Mouse (Mus musculus) embryonic facial prominence, embryonic 11.5 days (tissue): ENCODE results near the gene Col4a6. TPM values are rescaled to one million over a fixed set of nuclear protein-coding genes. Genes with fewer than 3 reads are reported as not detected.

ENCODE experiments used
- ATAC-seq: fragments of 200-750 bp; cut with Nextera tagmentation; replicated peaks from 2 replicates; pipeline ENCODE4 v1.8.0; 2017; ENCODE audit warnings: low read depth; ENCODE audit not compliant: insufficient number of reproducible peaks, low FRiP score, low TSS enrichment
- DNase-seq: peaks from one replicate; pipeline ENCODE4 v3.0.0-alpha.2; 2015; ENCODE audit warnings: low spot score
- H3K27ac ChIP-seq: fragments of 300-500 bp; sonication (generic); replicated peaks from 2 replicates; pipeline ENCODE4 v1.5.1; 2014; ENCODE audit warnings: mild to moderate bottlenecking, low read depth, low read length, control low read depth
- H3K27me3 ChIP-seq: fragments of 300-500 bp; sonication (generic); 2 replicates; pipeline ENCODE4 v1.6.1; 2014; ENCODE audit warnings: mild to moderate bottlenecking, low read length, moderate library complexity, mixed read lengths; ENCODE audit not compliant: control insufficient read depth, insufficient read depth
- H3K36me3 ChIP-seq: fragments of 300-500 bp; sonication (generic); replicated peaks from 2 replicates; pipeline ENCODE4 v1.6.1; 2014; ENCODE audit warnings: low read depth, mild to moderate bottlenecking, low read length, moderate library complexity, mixed read lengths; ENCODE audit not compliant: control insufficient read depth, insufficient read depth
- H3K4me1 ChIP-seq: fragments of 300-500 bp; sonication (generic); 2 replicates; pipeline ENCODE4 v1.6.1; 2014; ENCODE audit warnings: low read length, mixed read lengths; ENCODE audit not compliant: control insufficient read depth, insufficient read depth
- H3K4me2 ChIP-seq: fragments of 300-500 bp; sonication (generic); 2 replicates; pipeline ENCODE4 v1.6.1; 2014; ENCODE audit warnings: low read depth, mild to moderate bottlenecking, control low read depth, low read length, moderate library complexity
- H3K4me3 ChIP-seq: fragments of 300-500 bp; sonication (generic); 2 replicates; pipeline ENCODE4 v1.5.1; 2014; ENCODE audit warnings: low read depth, low read length, control low read depth
- H3K9ac ChIP-seq: fragments of 300-500 bp; sonication (generic); replicated peaks from 2 replicates; pipeline ENCODE4 v1.6.1; 2014; ENCODE audit warnings: mild to moderate bottlenecking, control low read depth, low read length
- H3K9me3 ChIP-seq: fragments of 300-500 bp; sonication (generic); replicated peaks from 2 replicates; pipeline ENCODE4 v1.6.1; 2016; ENCODE audit warnings: mild to moderate bottlenecking, low read length, inconsistent platforms, mixed read lengths; ENCODE audit not compliant: control insufficient read depth
- WGBS: fragments of 180-500 bp; shearing (Covaris S2); extraction: QIAGEN DNeasy Blood & Tissue Kit; methylation state at CpG from one replicate; pipeline ENCODE4 v1.1.7; 2014; 5-methylcytosine and 5-hydroxymethylcytosine counted together
- polyA plus RNA-seq: library from polyadenylated mRNA; unstranded; fragments of >200 nt; fragmentation: Nextera tagmentation; extraction: Ambion mirVana; gene quantifications from 2 replicates; pipeline ENCODE4 v1.2.1, GENCODE M21; 2014

Gene Col4a6
- polyA plus RNA-seq, 1 experiment from 2014 or later, result 0.81 TPM

- no peak overlapping the region for H3K4me2 ChIP-seq
- H3K27me3 ChIP-seq, result no peaks in the 10 kb centered on the region
- H3K36me3 ChIP-seq, result no peaks in the 10 kb centered on the region
- ATAC-seq, result no peak
- no peak overlapping the region for H3K27ac ChIP-seq
- no peaks in the 10 kb centered on the region for H3K4me1 ChIP-seq
- no peak overlapping the region for H3K4me3 ChIP-seq
- no peak overlapping the region for H3K9ac ChIP-seq
- 31% methylated on average over 4 of the region's 4 CpGs for WGBS
- no peaks in the 10 kb centered on the region for H3K9me3 ChIP-seq
- peak; percentile 55 for DNase-seq
These were observed 315.7 kb downstream of the Col4a6 start for GRCm38 (mm10) chrX:141158160-141158559.

- no peaks in the 10 kb centered on the region for H3K4me1 ChIP-seq
- H3K27ac ChIP-seq, result no peak overlapping the region
- ATAC-seq, result no peak
- no peaks in the 10 kb centered on the region for H3K27me3 ChIP-seq
- DNase-seq, result no peak
- no peaks in the 10 kb centered on the region for H3K9me3 ChIP-seq
- no peak overlapping the region for H3K9ac ChIP-seq
- no peaks in the 10 kb centered on the region for H3K36me3 ChIP-seq
- 58% methylated on average over 4 of the region's 4 CpGs for WGBS
- H3K4me3 ChIP-seq, result no peak overlapping the region
- H3K4me2 ChIP-seq, result no peak overlapping the region
These were observed 316.2 kb downstream of the Col4a6 start for GRCm38 (mm10) chrX:141157626-141158025.

- H3K4me2 ChIP-seq, result no peak overlapping the region
- DNase-seq, result peak; percentile 19
- H3K9me3 ChIP-seq, result no peaks in the 10 kb centered on the region
- H3K27ac ChIP-seq, result no peak overlapping the region
- 11% methylated on average over 2 of the region's 2 CpGs for WGBS
- H3K27me3 ChIP-seq, result no peaks in the 10 kb centered on the region
- no peaks in the 10 kb centered on the region for H3K4me1 ChIP-seq
- no peaks in the 10 kb centered on the region for H3K36me3 ChIP-seq
- no peak overlapping the region for H3K9ac ChIP-seq
- no peak for ATAC-seq
- H3K4me3 ChIP-seq, result no peak overlapping the region
These were observed 317.2 kb downstream of the Col4a6 start for GRCm38 (mm10) chrX:141156696-141157095.

- H3K4me2 ChIP-seq, result no peak overlapping the region
- H3K27me3 ChIP-seq, result peaks cover 4% of the 10 kb centered on the region; the same call in 1 of the 2 replicates
- no peaks in the 10 kb centered on the region for H3K36me3 ChIP-seq
- H3K27ac ChIP-seq, result no peak overlapping the region
- ATAC-seq, result no peak
- no peak overlapping the region for H3K9ac ChIP-seq
- H3K9me3 ChIP-seq, result no peaks in the 10 kb centered on the region
- H3K4me3 ChIP-seq, result no peak overlapping the region
- no peak for DNase-seq
- no peaks in the 10 kb centered on the region for H3K4me1 ChIP-seq
These were observed 322.7 kb downstream of the Col4a6 start for GRCm38 (mm10) chrX:141151182-141151581.

GRCm38 (mm10) chrX:141150290-141150689 lies 323.6 kb downstream of the Col4a6 start:
- Histone ChIP-seq H3K4me2 (no peak overlapping the region), H3K36me3 (no peaks in the 10 kb centered on the region), H3K27me3 (peaks cover 4% of the 10 kb centered on the region; the same call in 1 of the 2 replicates), H3K4me3 (no peak overlapping the region), H3K4me1 (no peaks in the 10 kb centered on the region), H3K27ac (no peak overlapping the region), H3K9ac (no peak overlapping the region), H3K9me3 (no peaks in the 10 kb centered on the region)
- ATAC-seq (peak; percentile 73), DNase-seq (no peak)

GRCm38 (mm10) chrX:141149705-141150104 lies 324.2 kb downstream of the Col4a6 start:
- H3K4me1 ChIP-seq, result no peaks in the 10 kb centered on the region
- no peak overlapping the region for H3K4me2 ChIP-seq
- H3K9me3 ChIP-seq, result no peaks in the 10 kb centered on the region
- H3K27me3 ChIP-seq, result peaks cover 4% of the 10 kb centered on the region; the same call in 1 of the 2 replicates
- no peak for ATAC-seq
- no peak overlapping the region for H3K4me3 ChIP-seq
- DNase-seq, result no peak
- 38% methylated on average over 1 of the region's 1 CpGs for WGBS
- H3K9ac ChIP-seq, result no peak overlapping the region
- no peak overlapping the region for H3K27ac ChIP-seq
- no peaks in the 10 kb centered on the region for H3K36me3 ChIP-seq

Other genes starting within 250 kb of the Col4a6 start
- 6.6 and 7.2 TPM in 2 replicates for gene Col4a5, start 1.3 kb upstream of the Col4a6 start, polyA plus RNA-seq